25 mouse cellular contexts compared by ENCODE assay signal in genomic region chr17:87799212-87799947, GRCm38 (mm10). TPM values are rescaled to one million over a fixed set of nuclear protein-coding genes. Genes with fewer than 3 reads are reported as not detected.
DNase-seq lines count a peak whose midpoint lies in the region; ATAC-seq and TF ChIP-seq lines count a peak whose summit lies in the region.
"Had no signal": no experiment of that assay in that cellular context is flagged by ENCODE, and none has a peak within 500 bp of the region (broad histone marks: within the 10 kb centered on the region; RNA-seq: fewer than 3 reads in every experiment).

No protein-coding gene starts in this region.

- H3K36me3 ChIP-seq in intestine, embryonic 14.5 days (ENCODE audit: control insufficient read depth, insufficient read depth, low read length) = no peaks in the 10 kb centered on the region
- H3K36me3 ChIP-seq in intestine, postnatal 0 days (ENCODE audit: control insufficient read depth, insufficient read depth) = no peaks in the 10 kb centered on the region
- no peaks in the 10 kb centered on the region for H3K36me3 ChIP-seq in stomach, postnatal 0 days (ENCODE audit: control insufficient read depth, insufficient read depth, low read length)
- H3K36me3 ChIP-seq in liver, postnatal 0 days (replicated peaks; ENCODE audit: insufficient read depth, low read length) = no peaks in the 10 kb centered on the region
- H3K36me3 ChIP-seq: heart, embryonic 15.5 days; limb, embryonic 15.5 days; lung, embryonic 15.5 days had no signal

- H3K4me3 ChIP-seq in intestine, embryonic 14.5 days (ENCODE audit: low read depth, low read length) = no peak overlapping the region
- no peak overlapping the region for H3K4me3 ChIP-seq in intestine, postnatal 0 days (ENCODE audit: low read depth, low read length)
- no peak overlapping the region for H3K4me3 ChIP-seq in stomach, postnatal 0 days (ENCODE audit: low read depth, low read length)
- no peak overlapping the region for H3K4me3 ChIP-seq in liver, postnatal 0 days (ENCODE audit: low read depth, low read length)
- H3K4me3 ChIP-seq: myocyte had no signal

- TF ChIP-seq EP300 in stomach, postnatal 0 days (optimal IDR thresholded peaks at IDR 0.05) = no peak
- no peak for TF ChIP-seq EP300 in liver, postnatal 0 days (IDR thresholded peaks at IDR 0.05; ENCODE audit: low read depth)

- no peak overlapping the region for H3K9ac ChIP-seq in intestine, embryonic 14.5 days (ENCODE audit: low read length)
- H3K9ac ChIP-seq in intestine, postnatal 0 days (ENCODE audit: low read depth, low read length) = no peak overlapping the region
- no peak overlapping the region for H3K9ac ChIP-seq in stomach, postnatal 0 days (ENCODE audit: low read length)
- no peak overlapping the region for H3K9ac ChIP-seq in liver, postnatal 0 days (replicated peaks)
- H3K9ac ChIP-seq: heart, embryonic 15.5 days; limb, embryonic 15.5 days; liver, embryonic 14.5 days; lung, embryonic 15.5 days had no signal

- no peak for TF ChIP-seq CTCF in intestine, postnatal 0 days (IDR thresholded peaks at IDR 0.05; ENCODE audit: low read depth)
- no peak for TF ChIP-seq CTCF in stomach, postnatal 0 days (IDR thresholded peaks at IDR 0.05; ENCODE audit: low read depth)
- no peak for TF ChIP-seq CTCF in liver, postnatal 0 days (IDR thresholded peaks at IDR 0.05; ENCODE audit: low read depth)

- H3K4me2 ChIP-seq in intestine, embryonic 14.5 days (ENCODE audit: low read length) = no peak overlapping the region
- no peak overlapping the region for H3K4me2 ChIP-seq in intestine, postnatal 0 days (replicated peaks; ENCODE audit: low read depth)
- H3K4me2 ChIP-seq in stomach, postnatal 0 days (replicated peaks; ENCODE audit: low read depth) = no peak overlapping the region
- no peak overlapping the region for H3K4me2 ChIP-seq in liver, postnatal 0 days (ENCODE audit: low read depth, low read length)

- H3K27me3 ChIP-seq in intestine, embryonic 14.5 days (replicated peaks; ENCODE audit: control insufficient read depth, insufficient read depth, low read length) = peaks cover 62% of the 10 kb centered on the region
- peaks cover 54% of the 10 kb centered on the region for H3K27me3 ChIP-seq in intestine, postnatal 0 days (replicated peaks; ENCODE audit: control insufficient read depth, insufficient read depth, low read length)
- peaks cover 34% of the 10 kb centered on the region; the same call in 1 of the 2 replicates for H3K27me3 ChIP-seq in stomach, postnatal 0 days (ENCODE audit: control insufficient read depth, insufficient read depth, low read length)
- peaks cover 51% of the 10 kb centered on the region for H3K27me3 ChIP-seq in liver, postnatal 0 days (ENCODE audit: insufficient read depth, low read length)
- H3K27me3 ChIP-seq: CH12.LX had no signal

- no peaks in the 10 kb centered on the region for H3K9me3 ChIP-seq in intestine, embryonic 14.5 days (ENCODE audit: control insufficient read depth, low read length)
- H3K9me3 ChIP-seq in intestine, postnatal 0 days (ENCODE audit: control insufficient read depth) = no peaks in the 10 kb centered on the region
- no peaks in the 10 kb centered on the region for H3K9me3 ChIP-seq in stomach, postnatal 0 days (ENCODE audit: control insufficient read depth, low read length)
- no peaks in the 10 kb centered on the region for H3K9me3 ChIP-seq in liver, postnatal 0 days (ENCODE audit: low read length)
- H3K9me3 ChIP-seq: heart, embryonic 15.5 days; limb, embryonic 15.5 days; lung, embryonic 15.5 days had no signal

- peak; percentile 60 for DNase-seq in cerebellum, adult 9-10 months
- no peak for DNase-seq in cerebellum, postnatal 10 days
- DNase-seq in intestine, embryonic 14.5 days (ENCODE audit: low spot score) = peak; percentile 49
- peak; percentile 25 for DNase-seq in testis, postnatal 10 days (ENCODE audit: low spot score)
- DNase-seq in testis, postnatal 14 days (ENCODE audit: low spot score) = no peak
- DNase-seq in stomach, postnatal 0 days (ENCODE audit: low spot score) = peak; percentile 9
- DNase-seq in liver, postnatal 0 days = no peak
- DNase-seq: adrenal gland, adult 2 months; B cell, adult 2 months; gastrocnemius, postnatal 36 days; heart, postnatal 36 days; kidney, adult 18-20 months; kidney, postnatal 4 days; lung, postnatal 4 days; thymus, postnatal 14 days had no signal

- 67% methylated on average over 13 of the region's 13 CpGs for WGBS in intestine, embryonic 14.5 days
- WGBS in intestine, postnatal 0 days = 64% methylated on average over 13 of the region's 13 CpGs
- WGBS in stomach, postnatal 0 days = 62% methylated on average over 13 of the region's 13 CpGs
- 64% methylated on average over 13 of the region's 13 CpGs for WGBS in liver, postnatal 0 days (ENCODE audit: insufficient replicate concordance)

- no peak overlapping the region for H3K27ac ChIP-seq in intestine, embryonic 14.5 days (ENCODE audit: low read depth)
- no peak overlapping the region for H3K27ac ChIP-seq in intestine, postnatal 0 days (ENCODE audit: low read depth, low read length)
- no peak overlapping the region for H3K27ac ChIP-seq in stomach, postnatal 0 days (replicated peaks)
- no peak overlapping the region for H3K27ac ChIP-seq in liver, postnatal 0 days (ENCODE audit: low read depth)
- H3K27ac ChIP-seq: heart, embryonic 15.5 days; hindbrain, embryonic 14.5 days; limb, embryonic 15.5 days; liver, embryonic 14.5 days; lung, embryonic 15.5 days had no signal

- ATAC-seq in intestine, embryonic 14.5 days (replicated peaks; ENCODE audit: low FRiP score, low TSS enrichment, low read depth) = no peak
- no peak for ATAC-seq in intestine, postnatal 0 days
- no peak for ATAC-seq in stomach, postnatal 0 days (ENCODE audit: low FRiP score, low TSS enrichment)
- ATAC-seq in liver, postnatal 0 days = no peak

- peaks cover 4% of the 10 kb centered on the region; the same call in 1 of the 2 replicates for H3K4me1 ChIP-seq in intestine, embryonic 14.5 days (replicated peaks; ENCODE audit: control insufficient read depth, insufficient read depth, low read length)
- H3K4me1 ChIP-seq in intestine, postnatal 0 days (replicated peaks; ENCODE audit: control insufficient read depth, insufficient read depth, low read length) = no peaks in the 10 kb centered on the region; the same call in 1 of the 2 replicates
- 0 out of 2 replicates have a peak, but pooled peaks cover 5% of the 10 kb centered on the region for H3K4me1 ChIP-seq in stomach, postnatal 0 days (replicated peaks; ENCODE audit: control insufficient read depth, insufficient read depth)
- H3K4me1 ChIP-seq in liver, postnatal 0 days (ENCODE audit: insufficient read depth) = peaks cover 19% of the 10 kb centered on the region

RNA-seq across cellular contexts. Expression of gene Kcnk12, which starts 1.6 kb away (rescaled TPM):
- not detected in 2 replicates for polyA plus RNA-seq in intestine, embryonic 14.5 days (2014; fragmentation: Nextera tagmentation; extraction: Ambion mirVana)
- polyA plus RNA-seq in intestine, postnatal 0 days (2015; fragmentation: Nextera tagmentation; extraction: Ambion mirVana) = not detected in 2 replicates
- 0.10 and 0.15 TPM in 2 replicates for polyA plus RNA-seq in stomach, postnatal 0 days (2015; fragmentation: Nextera tagmentation; extraction: Ambion mirVana)
- polyA plus RNA-seq in liver, postnatal 0 days (2015; fragmentation: Nextera tagmentation; extraction: Ambion mirVana) = 0.52 and 1.2 TPM in 2 replicates
- polyA plus RNA-seq: heart, embryonic 15.5 days; kidney, embryonic 16.5 days; limb, embryonic 15.5 days; stomach, embryonic 16.5 days had no signal

Comparison
In these comparisons a context has a peak if more than half of its experiments do, and no peak if none do; other contexts are left out.
1. DNase-seq: peak in cerebellum, adult 9-10 months (single experiment), intestine, embryonic 14.5 days (single experiment), testis, postnatal 10 days (single experiment) and stomach, postnatal 0 days (single experiment); none in cerebellum, postnatal 10 days (0 of 2), testis, postnatal 14 days (single experiment) and liver, postnatal 0 days (single experiment).